Mouse (Mus musculus): Measurements from ENCODE around the gene B3gntl1.

B3gntl1 gene

DNA sequence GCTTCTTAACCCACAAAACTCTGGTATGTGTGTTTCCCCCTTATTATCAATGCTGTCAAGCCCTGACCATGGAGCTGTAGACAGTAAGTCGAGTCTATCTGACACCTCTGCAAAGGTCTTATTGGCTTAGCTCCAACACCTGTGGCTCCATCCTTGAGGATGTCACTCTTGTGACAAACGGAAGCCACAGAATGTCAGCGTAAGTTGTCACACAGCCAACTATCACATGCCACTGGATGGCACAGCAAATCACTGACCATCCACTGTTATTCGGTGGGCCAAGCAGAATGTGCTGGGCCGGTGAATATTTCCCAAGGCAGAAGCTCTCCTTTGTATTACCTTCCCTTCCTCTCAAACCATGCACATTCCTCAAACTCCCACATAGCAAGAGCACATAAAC is 24.8 kb downstream of the B3gntl1 start:
- DNase-seq (ENCODE audit: low spot score): no peak

GRCm38 (mm10) chr11:121647321-121647720 is 25.6 kb downstream of the B3gntl1 start:
- DNase-seq (ENCODE audit: low spot score): no peak

GRCm38 (mm10) chr11:121645394-121645793 is 27.6 kb downstream of the B3gntl1 start:
- DNase-seq (ENCODE audit: low spot score): no peak

DNA sequence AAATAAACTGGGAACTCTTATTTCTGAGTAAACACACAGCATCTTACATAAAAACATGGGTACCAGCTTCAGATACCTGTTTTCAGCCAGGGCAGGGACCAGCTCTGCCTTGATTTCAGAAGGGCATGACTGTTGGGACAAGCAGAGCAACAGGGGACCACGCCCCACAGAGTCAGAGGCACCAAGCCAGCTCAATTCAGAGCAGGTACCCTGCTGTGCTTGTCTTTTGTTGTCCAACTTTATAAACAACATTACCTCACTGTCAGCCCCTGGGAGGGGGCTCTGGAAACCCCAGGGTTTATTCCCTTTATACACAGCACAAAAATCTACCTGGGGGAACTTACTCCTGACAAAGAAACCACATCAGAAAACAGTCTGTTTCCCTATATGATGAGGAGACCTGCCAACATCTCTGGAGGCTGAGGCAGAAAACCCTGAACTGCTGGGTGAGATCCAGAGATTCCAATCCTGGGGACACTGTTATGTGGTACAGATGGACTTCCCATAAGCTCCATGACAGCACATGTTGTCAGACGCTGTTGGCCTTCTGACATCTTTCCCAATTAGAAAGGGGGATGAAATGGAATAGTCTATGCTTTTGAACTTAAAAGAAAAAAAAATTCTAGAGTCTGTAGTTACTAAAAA is 31.3 kb downstream of the B3gntl1 start:
- DNase-seq (ENCODE audit: low spot score): no peak

DNA sequence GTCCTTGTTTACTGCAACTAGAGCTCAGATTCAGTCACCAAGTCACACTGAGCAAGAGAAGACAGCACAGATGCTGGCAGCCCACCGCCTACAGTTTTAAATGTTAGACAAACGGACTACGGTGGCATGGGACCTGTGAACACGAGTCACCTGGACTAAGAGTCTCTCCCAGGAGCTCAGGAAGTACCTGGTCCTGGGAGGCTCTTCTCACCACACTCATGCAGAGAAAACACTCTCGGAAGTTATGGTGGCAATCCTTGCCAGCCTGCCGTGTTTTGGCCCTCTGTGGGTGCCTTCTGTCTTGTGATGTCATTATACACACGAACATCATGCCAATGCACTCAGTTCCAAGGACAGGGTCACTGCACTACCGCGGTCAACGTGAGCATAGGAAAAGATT is 36.3 kb downstream of the B3gntl1 start:
- no peak for DNase-seq (ENCODE audit: low spot score)

GRCm38 (mm10) chr11:121631410-121631809 is 41.5 kb downstream of the B3gntl1 start:
- no peak for DNase-seq (ENCODE audit: low spot score)

DNA sequence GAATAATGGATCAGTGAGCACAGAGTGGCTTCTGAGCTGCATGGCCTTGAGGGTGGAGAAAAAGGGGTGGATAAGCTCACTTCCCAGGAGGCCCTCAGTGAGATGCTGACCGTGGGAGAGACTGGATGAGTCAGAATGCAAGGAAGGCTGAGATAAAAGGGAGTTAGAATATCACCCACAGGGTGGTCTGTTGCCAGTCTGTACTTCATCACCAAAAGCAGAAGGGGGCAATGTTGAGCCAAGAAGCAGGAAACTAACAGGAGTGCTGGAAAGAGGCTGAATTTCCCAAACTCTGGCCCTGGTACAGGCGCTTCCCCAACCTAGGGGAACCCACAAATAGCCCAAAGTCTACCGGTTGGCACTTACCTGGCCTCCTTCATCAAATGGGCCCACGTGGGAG is 42.5 kb downstream of the B3gntl1 start:
- DNase-seq (ENCODE audit: low spot score): no peak

DNA sequence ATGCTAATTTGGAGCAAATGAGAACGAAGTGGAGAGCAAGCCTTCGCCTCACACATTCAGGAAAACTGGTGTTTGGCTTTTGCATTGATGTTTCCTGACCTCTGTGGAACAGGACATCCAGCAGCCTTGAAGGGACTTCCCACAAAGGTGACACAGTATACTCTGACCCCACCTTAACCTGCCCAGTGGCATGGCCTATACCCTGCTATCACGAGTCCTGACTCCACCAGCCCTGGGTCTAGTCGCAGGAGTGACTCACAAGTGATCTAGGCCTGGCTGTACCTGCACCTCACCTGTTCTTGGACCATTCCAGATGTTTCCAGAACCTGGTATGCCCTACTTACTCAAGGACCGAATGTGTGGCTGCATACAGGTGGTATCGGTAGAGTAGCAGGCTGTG is 43.4 kb downstream of the B3gntl1 start:
- DNase-seq (ENCODE audit: low spot score): no peak

DNA sequence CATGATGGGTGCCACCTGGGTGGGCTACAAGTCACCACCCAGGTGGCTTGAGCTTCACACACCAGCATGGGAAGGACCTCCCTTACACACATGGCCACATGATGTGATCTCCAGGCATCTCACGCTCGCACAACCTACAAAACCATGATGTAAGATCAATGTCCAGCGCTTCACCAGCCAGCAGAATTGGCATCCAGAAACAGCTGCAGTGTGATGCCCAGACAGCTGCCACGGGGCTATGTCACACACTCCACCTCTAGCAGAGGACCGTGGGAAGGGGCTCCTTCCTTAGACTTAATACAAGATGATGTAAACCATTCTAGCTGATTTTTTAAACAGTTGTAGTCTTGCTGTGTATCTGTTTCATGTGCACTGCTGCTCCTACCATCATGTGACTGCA is 45.4 kb downstream of the B3gntl1 start:
- no peak for DNase-seq (ENCODE audit: low spot score)

DNA sequence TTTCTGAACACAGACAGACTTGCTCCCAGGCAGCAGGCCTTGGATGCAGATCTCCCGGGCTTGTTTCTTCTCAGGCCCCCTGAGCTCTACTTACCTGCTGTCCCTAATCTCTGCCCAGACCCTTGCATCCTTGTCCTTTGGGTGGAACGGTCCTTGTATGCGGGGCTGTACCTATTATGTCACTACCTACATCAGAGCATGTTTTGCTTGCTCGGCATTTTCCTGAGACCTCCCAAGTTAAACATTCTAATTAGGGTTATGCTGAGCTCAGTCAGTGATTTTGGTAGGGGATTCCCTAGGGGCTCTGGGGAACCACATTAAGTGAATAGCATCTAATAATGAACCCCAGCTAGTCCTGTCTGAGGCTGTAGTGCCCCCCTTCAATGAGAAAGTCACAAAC is 47.9 kb downstream of the B3gntl1 start:
- no peak for DNase-seq (ENCODE audit: low spot score)

GRCm38 (mm10) chr11:121617371-121617770 is 55.6 kb downstream of the B3gntl1 start:
- no peak for DNase-seq (ENCODE audit: low spot score)

DNA sequence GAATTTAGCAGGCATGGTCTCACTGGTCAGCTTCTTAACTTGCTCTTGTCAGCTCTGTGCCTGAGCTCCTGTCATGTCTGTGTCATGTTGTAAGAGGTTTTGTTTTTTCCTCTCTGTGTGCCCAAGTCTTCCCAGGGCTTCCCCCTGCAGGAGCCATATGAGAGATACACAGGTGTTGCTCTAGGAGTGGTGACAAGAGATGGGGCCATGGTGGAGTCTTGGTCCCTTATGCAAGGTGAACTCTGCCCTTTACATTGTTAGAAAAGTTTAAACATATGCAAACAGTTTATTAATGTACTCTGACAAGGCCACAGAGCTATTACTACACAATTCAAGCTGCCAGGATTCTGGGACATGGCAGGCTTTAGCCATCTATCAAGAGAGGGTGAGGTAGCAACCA is 56.5 kb downstream of the B3gntl1 start:
- DNase-seq (ENCODE audit: low spot score): no peak

- no peak for DNase-seq (ENCODE audit: low spot score)
Observed at GRCm38 (mm10) chr11:121615961-121616485, 56.9 kb downstream of the B3gntl1 start.

- DNase-seq (ENCODE audit: low spot score): no peak
Observed at GRCm38 (mm10) chr11:121610976-121611375, 62.0 kb downstream of the B3gntl1 start.

DNA sequence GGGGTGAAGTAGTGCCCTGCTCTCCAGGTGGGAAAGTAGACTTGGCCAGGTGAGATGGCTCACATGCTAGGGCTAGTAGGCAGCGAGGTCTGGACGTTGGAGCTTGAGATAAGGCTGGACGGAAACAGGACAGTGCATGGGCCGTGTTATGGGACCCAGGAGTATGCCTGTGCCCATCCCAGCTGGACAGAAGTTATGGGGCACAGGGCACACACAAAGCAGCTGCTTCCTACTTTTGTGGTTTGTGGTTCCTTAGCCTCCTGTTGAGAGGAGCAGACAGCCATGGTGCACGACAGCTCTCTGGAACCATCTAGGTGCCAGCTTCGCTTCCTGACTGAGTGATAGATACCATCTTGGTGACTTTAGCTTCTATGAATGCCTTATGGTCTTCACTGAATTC is 67.3 kb downstream of the B3gntl1 start:
- DNase-seq (ENCODE audit: low spot score): no peak

DNA sequence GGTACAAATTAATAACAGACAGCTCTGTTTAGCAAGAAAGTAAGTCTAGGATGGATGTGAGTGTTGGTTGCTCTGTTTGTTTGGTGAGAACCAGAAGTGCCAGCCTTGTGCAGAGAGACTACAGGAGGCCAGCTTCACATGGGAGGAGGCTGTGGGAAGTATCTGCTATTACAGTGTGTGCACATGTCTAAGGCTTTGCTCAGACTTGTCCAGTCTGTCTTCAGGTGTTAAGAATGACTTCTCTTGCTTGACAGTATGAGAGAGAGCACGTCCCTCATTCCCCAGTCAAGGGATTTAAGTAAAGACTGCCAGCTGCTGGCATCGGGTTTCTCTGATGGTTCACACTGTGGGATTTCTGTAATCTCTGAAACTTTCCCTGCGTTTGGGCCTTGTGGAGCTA is 71.5 kb downstream of the B3gntl1 start:
- DNase-seq (ENCODE audit: low spot score): no peak

DNA sequence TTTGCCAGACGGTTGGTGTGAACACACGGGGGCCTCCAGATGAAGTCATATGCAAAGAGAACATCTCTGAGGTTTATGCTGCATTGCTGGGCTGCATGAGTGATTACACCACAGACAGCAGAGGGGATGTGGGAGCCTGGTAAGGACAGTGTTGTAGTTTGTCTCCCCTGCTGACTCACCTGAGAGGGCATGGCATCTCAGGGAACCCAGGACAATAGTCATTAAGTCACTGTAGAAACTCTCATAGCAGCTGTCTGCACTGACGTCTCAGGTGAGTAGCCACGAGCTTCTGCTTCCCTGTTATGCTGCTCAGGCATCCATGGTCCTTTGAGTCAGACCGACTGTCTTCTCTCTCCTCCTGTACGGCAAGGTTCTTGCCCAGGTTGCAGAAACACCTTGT is 75.7 kb downstream of the B3gntl1 start:
- no peak for DNase-seq (ENCODE audit: low spot score)

- no peak for DNase-seq (ENCODE audit: low spot score)
Observed at GRCm38 (mm10) chr11:121581856-121582255, 91.1 kb downstream of the B3gntl1 start.

All from MN1 (cell line).